Mouse (Mus musculus) stomach, embryonic 15.5 days (tissue): ENCODE measurements around the gene S1pr1. TPM values are rescaled to one million over a fixed set of nuclear protein-coding genes. Genes with fewer than 3 reads are reported as not detected.
A peak's percentile ranks its signal among the peaks of the same experiment; 100 is the strongest.

Experiments
- ATAC-seq: fragments of 200-750 bp; cut with Nextera tagmentation; 2 replicates; pipeline ENCODE4 v1.8.0; 2017; ENCODE audit warnings: low read depth, moderate number of reproducible peaks, moderate TSS enrichment; ENCODE audit not compliant: insufficient read depth, low FRiP score
- H3K27ac ChIP-seq: fragments of 300-500 bp; sonication (generic); 2 replicates; pipeline ENCODE4 v1.5.1; 2015; ENCODE audit warnings: mild to moderate bottlenecking, inconsistent platforms
- H3K27me3 ChIP-seq: fragments of 300-500 bp; sonication (generic); replicated peaks from 2 replicates; pipeline ENCODE4 v1.6.1; 2015; ENCODE audit warnings: inconsistent platforms
- H3K36me3 ChIP-seq: fragments of 300-500 bp; sonication (generic); 2 replicates; pipeline ENCODE4 v1.6.1; 2015; ENCODE audit warnings: inconsistent platforms
- H3K4me1 ChIP-seq: fragments of 300-500 bp; sonication (generic); 2 replicates; pipeline ENCODE4 v1.6.1; 2015; ENCODE audit warnings: inconsistent platforms
- H3K4me2 ChIP-seq: fragments of 300-500 bp; sonication (generic); 2 replicates; pipeline ENCODE4 v1.6.1; 2015; ENCODE audit warnings: mild to moderate bottlenecking, inconsistent platforms
- H3K4me3 ChIP-seq: fragments of 300-500 bp; sonication (generic); replicated peaks from 2 replicates; pipeline ENCODE4 v1.5.1; 2015; ENCODE audit warnings: inconsistent platforms
- H3K9ac ChIP-seq: fragments of 300-500 bp; sonication (generic); 2 replicates; pipeline ENCODE4 v1.6.1; 2015; ENCODE audit warnings: inconsistent platforms
- H3K9me3 ChIP-seq: fragments of 300-500 bp; sonication (generic); 2 replicates; pipeline ENCODE4 v1.6.1; 2016; ENCODE audit warnings: inconsistent platforms
- whole genome bisulfite sequencing: fragments of 180-500 bp; shearing (Covaris S2); methylation state at CpG from one replicate; pipeline ENCODE4 v1.1.7; 2015; 5-methylcytosine and 5-hydroxymethylcytosine counted together
- polyA plus RNA-seq: library from polyadenylated mRNA; unstranded; fragments of >200 nt; fragmentation: Nextera tagmentation; extraction: Ambion mirVana; gene quantifications from 2 replicates; pipeline ENCODE4 v1.2.1, GENCODE M21; 2015

S1pr1 gene
- polyA plus RNA-seq: 16.9 and 17.4 TPM in 2 replicates

- Histone ChIP-seq H3K27me3 (no peaks in the 10 kb centered on the region), H3K4me2 (peak within 1 kb of the TSS; percentile 88), H3K36me3 (no peaks in the 10 kb centered on the region), H3K27ac (peak within 1 kb of the TSS; percentile 81), H3K4me3 (peak within 1 kb of the TSS; percentile 61), H3K4me1 (peaks cover 13% of the 10 kb centered on the region; the same call in 1 of the 2 replicates), H3K9ac (peak within 1 kb of the TSS; percentile 60), H3K9me3 (no peaks in the 10 kb centered on the region)
- under 1% methylated on average over 51 of the region's 51 CpGs for WGBS
- peak; percentile 86 for ATAC-seq
These were observed at the start of gene S1pr1 for GRCm38 (mm10) chr3:115714671-115715651. TSS of gene S1pr1 (minus strand) at chr3:115715072.

GRCm38 (mm10) chr3:115763292-115763691, 48.4 kb upstream of the S1pr1 start:
- H3K4me2 ChIP-seq: no peak overlapping the region
- H3K9me3 ChIP-seq: no peaks in the 10 kb centered on the region
- peaks cover 2% of the 10 kb centered on the region; the same call in 1 of the 2 replicates for H3K4me1 ChIP-seq
- no peak overlapping the region for H3K9ac ChIP-seq
- H3K27ac ChIP-seq: no peak overlapping the region
- no peak overlapping the region for H3K4me3 ChIP-seq
- no peaks in the 10 kb centered on the region for H3K36me3 ChIP-seq
- H3K27me3 ChIP-seq: no peaks in the 10 kb centered on the region
- ATAC-seq: peak; percentile 40; the same call in 1 of the 2 replicates
- 26% methylated on average over 6 of the region's 6 CpGs for WGBS

GRCm38 (mm10) chr3:115762841-115763240, 48.0 kb upstream of the S1pr1 start:
- Histone ChIP-seq H3K4me2 (no peak overlapping the region), H3K9ac (no peak overlapping the region), H3K4me1 (peaks cover 2% of the 10 kb centered on the region; the same call in 1 of the 2 replicates), H3K27me3 (no peaks in the 10 kb centered on the region), H3K4me3 (no peak overlapping the region), H3K27ac (no peak overlapping the region), H3K36me3 (no peaks in the 10 kb centered on the region), H3K9me3 (no peaks in the 10 kb centered on the region)
- no peak for ATAC-seq
- 62% methylated on average over 7 of the region's 7 CpGs for WGBS

DNA sequence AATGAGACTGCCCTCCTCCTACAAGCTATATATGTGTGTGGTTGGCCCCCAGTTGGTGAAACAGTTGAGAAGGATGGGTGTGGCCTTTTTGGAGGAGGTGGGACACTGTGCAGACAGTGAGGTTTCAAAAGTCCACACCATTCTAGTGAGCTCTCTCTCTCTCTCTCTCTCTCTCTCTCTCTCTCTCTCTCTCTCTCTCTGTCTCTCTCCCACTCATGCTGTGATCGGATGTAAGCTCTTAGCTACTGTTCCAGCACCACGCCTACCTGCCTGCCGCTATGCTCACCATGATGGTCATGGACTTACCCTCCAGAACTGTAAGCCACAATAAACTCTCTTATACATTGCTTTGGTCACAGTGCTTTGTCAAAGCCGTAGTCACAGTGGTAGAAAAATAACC, 44.8 kb upstream of the S1pr1 start:
- Histone ChIP-seq H3K4me2 (no peak overlapping the region), H3K9ac (no peak overlapping the region), H3K27me3 (no peaks in the 10 kb centered on the region), H3K4me1 (peaks cover 2% of the 10 kb centered on the region; the same call in 1 of the 2 replicates), H3K9me3 (no peaks in the 10 kb centered on the region), H3K27ac (no peak overlapping the region), H3K36me3 (no peaks in the 10 kb centered on the region), H3K4me3 (no peak overlapping the region)
- 93% methylated on average over 4 of the region's 4 CpGs for WGBS
- no peak for ATAC-seq

GRCm38 (mm10) chr3:115758455-115758912, 43.6 kb upstream of the S1pr1 start:
- Histone ChIP-seq H3K9ac (no peak overlapping the region), H3K4me2 (peak overlapping the region; percentile 41), H3K4me1 (peaks cover 2% of the 10 kb centered on the region; the same call in 1 of the 2 replicates), H3K36me3 (no peaks in the 10 kb centered on the region), H3K9me3 (no peaks in the 10 kb centered on the region), H3K27me3 (no peaks in the 10 kb centered on the region), H3K4me3 (peak overlapping the region; percentile 1; the same call in 1 of the 2 replicates), H3K27ac (no peak overlapping the region)
- ATAC-seq: peak; percentile 80
- 6% methylated on average over 9 of the region's 9 CpGs for WGBS

DNA sequence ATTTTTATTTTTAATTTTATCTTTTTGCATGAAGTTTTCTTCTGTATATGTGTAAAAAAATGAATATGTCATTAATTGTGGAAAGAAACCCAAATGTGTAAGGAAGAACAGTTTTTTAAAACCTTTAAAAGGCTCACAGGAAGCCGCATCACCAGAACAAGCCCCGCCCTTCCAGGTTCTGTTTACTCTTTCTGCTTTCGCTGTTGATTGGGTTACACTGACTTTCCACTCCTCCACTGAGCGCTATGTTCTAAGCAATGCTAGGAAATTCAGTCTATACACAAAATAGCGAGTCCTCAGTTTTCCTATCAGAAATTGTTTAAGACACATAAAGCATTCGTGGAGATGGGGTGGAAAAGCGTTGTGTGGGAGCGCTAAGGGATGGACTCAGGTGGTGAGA, 39.6 kb upstream of the S1pr1 start:
- H3K4me3 ChIP-seq: no peak overlapping the region
- H3K27ac ChIP-seq: no peak overlapping the region
- no peaks in the 10 kb centered on the region for H3K27me3 ChIP-seq
- H3K4me1 ChIP-seq: peaks cover 2% of the 10 kb centered on the region; the same call in 1 of the 2 replicates
- no peaks in the 10 kb centered on the region for H3K36me3 ChIP-seq
- ATAC-seq: no peak
- WGBS: 48% methylated on average over 8 of the region's 8 CpGs
- no peak overlapping the region for H3K4me2 ChIP-seq
- no peak overlapping the region for H3K9ac ChIP-seq
- H3K9me3 ChIP-seq: no peaks in the 10 kb centered on the region

DNA sequence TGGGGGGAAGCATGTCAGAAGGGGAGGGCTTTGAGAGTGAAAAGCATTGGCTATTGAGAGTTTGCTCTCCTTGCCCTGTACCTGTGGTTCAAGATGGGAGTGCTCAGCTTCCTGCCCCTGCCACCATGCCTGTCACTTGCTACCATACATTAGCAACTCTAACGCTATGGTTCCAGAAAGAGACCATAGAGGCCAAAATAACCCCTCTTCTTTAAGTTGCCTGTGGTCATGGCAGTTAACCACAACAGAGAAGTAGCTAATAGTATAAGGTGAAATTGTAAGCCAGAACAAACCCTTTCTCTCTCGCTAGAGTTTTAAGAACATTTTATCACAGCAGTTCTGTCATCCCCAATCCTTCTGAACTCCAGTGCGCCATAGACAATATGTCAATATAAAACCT, 35.5 kb upstream of the S1pr1 start:
- no peaks in the 10 kb centered on the region for H3K9me3 ChIP-seq
- WGBS: 80% methylated on average over 3 of the region's 3 CpGs
- H3K27me3 ChIP-seq: no peaks in the 10 kb centered on the region
- H3K27ac ChIP-seq: no peak overlapping the region
- no peaks in the 10 kb centered on the region for H3K4me1 ChIP-seq
- no peak overlapping the region for H3K9ac ChIP-seq
- no peak for ATAC-seq
- H3K4me2 ChIP-seq: no peak overlapping the region
- no peak overlapping the region for H3K4me3 ChIP-seq
- no peaks in the 10 kb centered on the region for H3K36me3 ChIP-seq

GRCm38 (mm10) chr3:115748289-115748989, 33.6 kb upstream of the S1pr1 start:
- Histone ChIP-seq H3K4me1 (no peaks in the 10 kb centered on the region), H3K27ac (no peak overlapping the region), H3K36me3 (no peaks in the 10 kb centered on the region), H3K9ac (no peak overlapping the region), H3K4me3 (no peak overlapping the region), H3K27me3 (no peaks in the 10 kb centered on the region), H3K4me2 (no peak overlapping the region), H3K9me3 (no peaks in the 10 kb centered on the region)
- ATAC-seq: no peak
- 68% methylated on average over 5 of the region's 5 CpGs for WGBS

GRCm38 (mm10) chr3:115746511-115746910, 31.6 kb upstream of the S1pr1 start:
- WGBS: 81% methylated on average over 8 of the region's 8 CpGs
- Histone ChIP-seq H3K4me1 (no peaks in the 10 kb centered on the region), H3K27ac (no peak overlapping the region), H3K36me3 (no peaks in the 10 kb centered on the region), H3K4me3 (no peak overlapping the region), H3K9ac (no peak overlapping the region), H3K4me2 (no peak overlapping the region), H3K27me3 (no peaks in the 10 kb centered on the region), H3K9me3 (no peaks in the 10 kb centered on the region)
- ATAC-seq: no peak

- no peak overlapping the region for H3K4me3 ChIP-seq
- no peaks in the 10 kb centered on the region for H3K4me1 ChIP-seq
- H3K36me3 ChIP-seq: no peaks in the 10 kb centered on the region
- no peak overlapping the region for H3K27ac ChIP-seq
- H3K9me3 ChIP-seq: no peaks in the 10 kb centered on the region
- no peak for ATAC-seq
- no peaks in the 10 kb centered on the region for H3K27me3 ChIP-seq
- H3K9ac ChIP-seq: no peak overlapping the region
- H3K4me2 ChIP-seq: no peak overlapping the region
- 86% methylated on average over 11 of the region's 11 CpGs for WGBS
These were observed 30.2 kb upstream of the S1pr1 start for GRCm38 (mm10) chr3:115745088-115745487.

DNA sequence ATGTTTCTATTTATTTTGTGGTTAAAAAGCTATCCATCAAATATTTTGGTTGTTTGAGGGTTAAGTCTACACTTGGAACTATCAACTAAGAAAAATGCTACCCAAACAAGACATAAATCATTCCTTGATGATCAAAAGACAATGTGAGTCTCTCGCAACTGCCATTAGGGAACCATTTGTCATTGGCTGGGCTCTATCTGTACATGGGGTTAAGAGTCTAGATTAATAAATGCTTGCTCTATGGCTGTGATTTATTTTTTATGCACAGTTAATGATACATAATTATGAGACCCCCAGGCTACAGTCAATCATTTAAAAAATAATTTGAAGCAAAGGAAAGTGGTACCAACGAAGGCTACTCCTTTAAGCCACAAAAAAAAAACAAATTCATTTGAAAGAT, 23.7 kb upstream of the S1pr1 start:
- Histone ChIP-seq H3K36me3 (no peaks in the 10 kb centered on the region), H3K27ac (no peak overlapping the region), H3K9me3 (no peaks in the 10 kb centered on the region), H3K4me2 (no peak overlapping the region), H3K4me3 (no peak overlapping the region), H3K9ac (no peak overlapping the region), H3K27me3 (no peaks in the 10 kb centered on the region), H3K4me1 (no peaks in the 10 kb centered on the region)
- no peak for ATAC-seq
- WGBS: 35% methylated on average over 2 of the region's 2 CpGs
